ENCODE assay signal across 27 mouse cellular contexts in genomic region chr1:99134129-99134528, GRCm38 (mm10).
"Had no signal": no experiment of that assay in that cellular context is flagged by ENCODE, and none has a peak within 500 bp of the region (broad histone marks: within the 10 kb centered on the region; RNA-seq: fewer than 3 reads in every experiment).

No protein-coding gene starts in this region.

- H3K9me3 ChIP-seq: limb, embryonic 10.5 days; limb, embryonic 12.5 days; limb, embryonic 13.5 days; limb, embryonic 15.5 days; liver, embryonic 12.5 days; liver, embryonic 13.5 days; liver, embryonic 15.5 days; lung, embryonic 15.5 days; megakaryocyte, embryonic 14.5 days; midbrain, embryonic 10.5 days; midbrain, embryonic 12.5 days; midbrain, embryonic 13.5 days; midbrain, embryonic 15.5 days had no signal

- H3K4me3 ChIP-seq: limb, embryonic 10.5 days; limb, embryonic 12.5 days; limb, embryonic 13.5 days; limb, embryonic 15.5 days; liver, embryonic 12.5 days; liver, embryonic 13.5 days; liver, embryonic 15.5 days; lung, embryonic 15.5 days; megakaryocyte, embryonic 14.5 days; midbrain, embryonic 10.5 days; midbrain, embryonic 12.5 days; midbrain, embryonic 13.5 days; midbrain, embryonic 15.5 days; myocyte had no signal

- H3K9ac ChIP-seq: limb, embryonic 12.5 days; limb, embryonic 13.5 days; limb, embryonic 15.5 days; liver, embryonic 12.5 days; liver, embryonic 13.5 days; liver, embryonic 14.5 days; liver, embryonic 15.5 days; liver, postnatal 0 days; lung, embryonic 14.5 days; lung, embryonic 15.5 days; midbrain, embryonic 12.5 days; midbrain, embryonic 13.5 days; midbrain, embryonic 15.5 days had no signal

- H3K4me1 ChIP-seq: limb, embryonic 10.5 days; limb, embryonic 12.5 days; limb, embryonic 13.5 days; limb, embryonic 15.5 days; liver, embryonic 12.5 days; liver, embryonic 13.5 days; liver, embryonic 15.5 days; lung, embryonic 15.5 days; megakaryocyte, embryonic 14.5 days; midbrain, embryonic 10.5 days; midbrain, embryonic 12.5 days; midbrain, embryonic 13.5 days; midbrain, embryonic 15.5 days had no signal

- DNase-seq: left cerebral cortex, postnatal 4 days; liver; liver, embryonic 13.5 days; liver, postnatal 0 days; lung, adult 18-20 months; lung, adult 2 months; lung, embryonic 14.5 days; lung, postnatal 10 days; lung, postnatal 14 days; lung, postnatal 36 days; lung, postnatal 4 days; midbrain, embryonic 14.5 days had no signal

- H3K27ac ChIP-seq: limb, embryonic 10.5 days; limb, embryonic 12.5 days; limb, embryonic 13.5 days; limb, embryonic 15.5 days; liver, embryonic 12.5 days; liver, embryonic 13.5 days; liver, embryonic 14.5 days; liver, embryonic 15.5 days; lung, embryonic 15.5 days; macrophage; midbrain, embryonic 10.5 days; midbrain, embryonic 12.5 days; midbrain, embryonic 13.5 days; midbrain, embryonic 15.5 days had no signal

- H3K36me3 ChIP-seq: limb, embryonic 10.5 days; limb, embryonic 12.5 days; limb, embryonic 13.5 days; limb, embryonic 15.5 days; liver, embryonic 12.5 days; liver, embryonic 13.5 days; liver, embryonic 15.5 days; lung, embryonic 15.5 days; midbrain, embryonic 10.5 days; midbrain, embryonic 12.5 days; midbrain, embryonic 13.5 days; midbrain, embryonic 15.5 days had no signal

- H3K27me3 ChIP-seq: limb, embryonic 12.5 days; limb, embryonic 13.5 days; limb, embryonic 15.5 days; liver, embryonic 12.5 days; liver, embryonic 13.5 days; liver, embryonic 15.5 days; lung, embryonic 15.5 days; megakaryocyte, embryonic 14.5 days; midbrain, embryonic 12.5 days; midbrain, embryonic 13.5 days; midbrain, embryonic 15.5 days had no signal
